Mouse (Mus musculus) midbrain, embryonic 12.5 days (tissue): ENCODE results near the gene Tia1. TPM values are rescaled to one million over a fixed set of nuclear protein-coding genes. Genes with fewer than 3 reads are reported as not detected.

Source experiments
- ATAC-seq: fragments of 200-750 bp; cut with Nextera tagmentation; 2 replicates; pipeline ENCODE4 v1.8.0; 2017; ENCODE audit warnings: low read depth, moderate TSS enrichment, moderate library complexity; ENCODE audit not compliant: low FRiP score
- H3K27ac ChIP-seq: fragments of 300-500 bp; sonication (generic); replicated peaks from 2 replicates; pipeline ENCODE4 v1.5.1; 2016; ENCODE audit warnings: mild to moderate bottlenecking
- H3K27me3 ChIP-seq: fragments of 300-500 bp; sonication (generic); 2 replicates; pipeline ENCODE4 v1.6.1; 2016; ENCODE audit warnings: mild to moderate bottlenecking
- H3K36me3 ChIP-seq: fragments of 300-500 bp; sonication (generic); 2 replicates; pipeline ENCODE4 v1.6.1; 2016
- H3K4me1 ChIP-seq: fragments of 300-500 bp; sonication (generic); 2 replicates; pipeline ENCODE4 v1.6.1; 2016
- H3K4me2 ChIP-seq: fragments of 300-500 bp; sonication (generic); replicated peaks from 2 replicates; pipeline ENCODE4 v1.6.1; 2016; ENCODE audit warnings: mild to moderate bottlenecking, moderate library complexity
- H3K4me3 ChIP-seq: fragments of 300-500 bp; sonication (generic); 2 replicates; pipeline ENCODE4 v1.5.1; 2016; ENCODE audit warnings: mild to moderate bottlenecking
- H3K9ac ChIP-seq: fragments of 300-500 bp; sonication (generic); replicated peaks from 2 replicates; pipeline ENCODE4 v1.6.1; 2016; ENCODE audit warnings: mild to moderate bottlenecking, moderate library complexity
- H3K9me3 ChIP-seq: fragments of 300-500 bp; sonication (generic); 2 replicates; pipeline ENCODE4 v1.6.1; 2016; ENCODE audit warnings: mild to moderate bottlenecking
- WGBS: fragments of 180-500 bp; shearing (Covaris S2); methylation state at CpG from one replicate; pipeline ENCODE4 v1.1.7; 2016; 5-methylcytosine and 5-hydroxymethylcytosine counted together
- polyA plus RNA-seq: library from polyadenylated mRNA; unstranded; fragments of >200 nt; fragmentation: Nextera tagmentation; extraction: Ambion mirVana; gene quantifications from 2 replicates; pipeline ENCODE4 v1.2.1, GENCODE M21; 2016

Gene Tia1
- polyA plus RNA-seq, 1 experiment from 2014 or later = 356 TPM

- no peaks in the 10 kb centered on the region for H3K4me1 ChIP-seq
- no peaks in the 10 kb centered on the region for H3K9me3 ChIP-seq
- H3K4me3 ChIP-seq = no peak overlapping the region
- 86% methylated on average over 12 of the region's 12 CpGs for WGBS
- no peaks in the 10 kb centered on the region for H3K27me3 ChIP-seq
- H3K4me2 ChIP-seq = no peak overlapping the region
- peaks cover 68% of the 10 kb centered on the region for H3K36me3 ChIP-seq
- H3K27ac ChIP-seq = no peak overlapping the region
- ATAC-seq = no peak
- no peak overlapping the region for H3K9ac ChIP-seq
Measured at GRCm38 (mm10) chr6:86387313-86387712, 16.7 kb upstream of the Tia1 start.

GRCm38 (mm10) chr6:86388461-86388860 lies 15.6 kb upstream of the Tia1 start:
- ATAC-seq = no peak
- H3K4me3 ChIP-seq = no peak overlapping the region
- no peaks in the 10 kb centered on the region for H3K27me3 ChIP-seq
- peaks cover 72% of the 10 kb centered on the region for H3K36me3 ChIP-seq
- H3K27ac ChIP-seq = no peak overlapping the region
- H3K4me1 ChIP-seq = 0 out of 2 replicates have a peak, but pooled peaks cover under 1% of the 10 kb centered on the region
- no peak overlapping the region for H3K4me2 ChIP-seq
- WGBS = 89% methylated on average over 18 of the region's 18 CpGs
- no peak overlapping the region for H3K9ac ChIP-seq
- H3K9me3 ChIP-seq = no peaks in the 10 kb centered on the region

GRCm38 (mm10) chr6:86391326-86391725 lies 12.7 kb upstream of the Tia1 start:
- H3K4me2 ChIP-seq = no peak overlapping the region
- WGBS = 96% methylated on average over 5 of the region's 5 CpGs
- H3K27me3 ChIP-seq = no peaks in the 10 kb centered on the region
- H3K36me3 ChIP-seq = peaks cover 69% of the 10 kb centered on the region
- no peak for ATAC-seq
- peaks cover 21% of the 10 kb centered on the region for H3K4me1 ChIP-seq
- no peaks in the 10 kb centered on the region for H3K9me3 ChIP-seq
- no peak overlapping the region for H3K4me3 ChIP-seq
- no peak overlapping the region for H3K9ac ChIP-seq
- H3K27ac ChIP-seq = no peak overlapping the region

- peaks cover 53% of the 10 kb centered on the region for H3K36me3 ChIP-seq
- no peak for ATAC-seq
- no peak overlapping the region for H3K9ac ChIP-seq
- no peaks in the 10 kb centered on the region for H3K27me3 ChIP-seq
- H3K4me3 ChIP-seq = no peak overlapping the region
- H3K4me2 ChIP-seq = no peak overlapping the region
- H3K9me3 ChIP-seq = no peaks in the 10 kb centered on the region
- H3K27ac ChIP-seq = no peak overlapping the region
- peaks cover 26% of the 10 kb centered on the region for H3K4me1 ChIP-seq
- WGBS = 95% methylated on average over 1 of the region's 1 CpGs
Measured at GRCm38 (mm10) chr6:86393187-86393586, 10.8 kb upstream of the Tia1 start.

GRCm38 (mm10) chr6:86394078-86394720 lies 9.8 kb upstream of the Tia1 start:
- Histone ChIP-seq H3K27ac (no peak overlapping the region), H3K9me3 (no peaks in the 10 kb centered on the region), H3K4me3 (no peak overlapping the region), H3K27me3 (no peaks in the 10 kb centered on the region), H3K4me1 (peaks cover 26% of the 10 kb centered on the region), H3K36me3 (peaks cover 43% of the 10 kb centered on the region), H3K4me2 (no peak overlapping the region), H3K9ac (no peak overlapping the region; the same call in 1 of the 2 replicates)
- 93% methylated on average over 17 of the region's 17 CpGs for WGBS
- ATAC-seq = no peak

- H3K4me3 ChIP-seq = peak overlapping the region; percentile 91
- peaks cover 35% of the 10 kb centered on the region for H3K36me3 ChIP-seq
- no peak overlapping the region for H3K27ac ChIP-seq
- H3K4me1 ChIP-seq = peaks cover 26% of the 10 kb centered on the region
- ATAC-seq = no peak
- no peaks in the 10 kb centered on the region for H3K9me3 ChIP-seq
- peak overlapping the region; percentile 70 for H3K4me2 ChIP-seq
- 90% methylated on average over 9 of the region's 9 CpGs for WGBS
- H3K9ac ChIP-seq = peak overlapping the region; percentile 90; the same call in 1 of the 2 replicates
- no peaks in the 10 kb centered on the region for H3K27me3 ChIP-seq
Measured at GRCm38 (mm10) chr6:86395021-86395420, 9.0 kb upstream of the Tia1 start.

GRCm38 (mm10) chr6:86395969-86396368 lies 8.1 kb upstream of the Tia1 start:
- Histone ChIP-seq H3K4me1 (peaks cover 29% of the 10 kb centered on the region), H3K9me3 (no peaks in the 10 kb centered on the region), H3K36me3 (peaks cover 26% of the 10 kb centered on the region), H3K27me3 (0 out of 2 replicates have a peak, but pooled peaks cover 4% of the 10 kb centered on the region), H3K4me2 (peak overlapping the region; percentile 70), H3K9ac (peak overlapping the region; percentile 90), H3K27ac (peak overlapping the region; percentile 91), H3K4me3 (peak overlapping the region; percentile 91)
- WGBS = 40% methylated on average over 10 of the region's 10 CpGs
- no peak for ATAC-seq

- under 1% methylated on average over 51 of the region's 51 CpGs for WGBS
Measured at GRCm38 (mm10) chr6:86396581-86397256, 7.3 kb upstream of the Tia1 start, which contains the start of gene Pcyox1. TSS of gene Pcyox1 (minus strand) at chr6:86397154.

GRCm38 (mm10) chr6:86397257-86397980 lies 6.6 kb upstream of the Tia1 start:
- 8% methylated on average over 14 of the region's 14 CpGs for WGBS
- Histone ChIP-seq H3K4me2 (peak overlapping the region; percentile 70), H3K27ac (peak overlapping the region; percentile 91; the same call in 1 of the 2 replicates)

More at GRCm38 (mm10) chr6:86396581-86397256, 7.3 kb upstream of the Tia1 start, which contains the start of gene Pcyox1:
- Histone ChIP-seq H3K27me3 (0 out of 2 replicates have a peak, but pooled peaks cover 4% of the 10 kb centered on the region), H3K36me3 (peaks cover 18% of the 10 kb centered on the region), H3K4me3 (peak within 1 kb of the TSS; percentile 91), H3K4me1 (peaks cover 29% of the 10 kb centered on the region), H3K27ac (peak within 1 kb of the TSS; percentile 91), H3K9ac (peak within 1 kb of the TSS; percentile 90), H3K4me2 (peak within 1 kb of the TSS; percentile 70), H3K9me3 (no peaks in the 10 kb centered on the region)
- ATAC-seq = peak; percentile 95

GRCm38 (mm10) chr6:86398986-86399385 lies 5.0 kb upstream of the Tia1 start:
- Histone ChIP-seq H3K4me2 (no peak overlapping the region), H3K9me3 (no peaks in the 10 kb centered on the region), H3K27me3 (0 out of 2 replicates have a peak, but pooled peaks cover 4% of the 10 kb centered on the region), H3K4me1 (peaks cover 26% of the 10 kb centered on the region), H3K4me3 (no peak overlapping the region), H3K9ac (no peak overlapping the region), H3K36me3 (peaks cover 5% of the 10 kb centered on the region), H3K27ac (no peak overlapping the region)
- WGBS = 75% methylated on average over 2 of the region's 2 CpGs
- no peak for ATAC-seq

More at GRCm38 (mm10) chr6:86397257-86397980, 6.6 kb upstream of the Tia1 start:
- 0 out of 2 replicates have a peak, but pooled peaks cover 4% of the 10 kb centered on the region for H3K27me3 ChIP-seq
- peaks cover 29% of the 10 kb centered on the region for H3K4me1 ChIP-seq
- no peak for ATAC-seq
- H3K4me3 ChIP-seq = peak overlapping the region; percentile 91
- H3K9me3 ChIP-seq = no peaks in the 10 kb centered on the region
- peaks cover 11% of the 10 kb centered on the region for H3K36me3 ChIP-seq
- peak overlapping the region; percentile 90 for H3K9ac ChIP-seq

GRCm38 (mm10) chr6:86399995-86400394 lies 4.0 kb upstream of the Tia1 start:
- Histone ChIP-seq H3K4me1 (peaks cover 18% of the 10 kb centered on the region), H3K36me3 (no peaks in the 10 kb centered on the region), H3K4me2 (no peak overlapping the region), H3K27ac (no peak overlapping the region), H3K4me3 (no peak overlapping the region), H3K9me3 (no peaks in the 10 kb centered on the region), H3K9ac (no peak overlapping the region), H3K27me3 (0 out of 2 replicates have a peak, but pooled peaks cover 4% of the 10 kb centered on the region)
- ATAC-seq = no peak
- 86% methylated on average over 2 of the region's 2 CpGs for WGBS
